Mouse (Mus musculus) cerebellum, adult 2 months (tissue): ENCODE measurements around the gene Snx15. TPM values are rescaled to one million over a fixed set of nuclear protein-coding genes. Genes with fewer than 3 reads are reported as not detected.

Experiments
- DNase-seq, 2 experiments: peaks; one replicate each; pipeline ENCODE4 v3.0.0; 2021
- H3K27ac ChIP-seq: fragments of 200-500 bp; 2 replicates; pipeline ENCODE4 v1.5.1; 2012; ENCODE audit warnings: low read length, control low read depth, inconsistent platforms; ENCODE audit not compliant: insufficient read depth
- H3K27me3 ChIP-seq: fragments of 200-500 bp; 2 replicates; pipeline ENCODE4 v1.6.1; 2012; ENCODE audit warnings: inconsistent platforms, mild to moderate bottlenecking, low read length, moderate library complexity; ENCODE audit not compliant: control insufficient read depth, insufficient read depth
- H3K4me1 ChIP-seq: fragments of 200-500 bp; 2 replicates; pipeline ENCODE4 v1.6.1; 2011; ENCODE audit warnings: low read length; ENCODE audit not compliant: control insufficient read depth, insufficient read depth
- H3K4me3 ChIP-seq: fragments of 200-500 bp; replicated peaks from 2 replicates; pipeline ENCODE3; 2011; ENCODE audit warnings: mild to moderate bottlenecking, low read depth, low read length, control low read depth; ENCODE audit not compliant: insufficient read depth
- CTCF ChIP-seq: fragments of 200-500 bp; IDR thresholded peaks from 2 replicates; pipeline ENCODE4 v1.5.1; 2011; ENCODE audit warnings: low read depth, mild to moderate bottlenecking, control low read depth, low read length, moderate library complexity, borderline replicate concordance; ENCODE audit not compliant: insufficient read depth
- POLR2A ChIP-seq: fragments of 200-500 bp; IDR thresholded peaks from 2 replicates; pipeline ENCODE4 v1.6.1; 2011; ENCODE audit warnings: low read length, control low read depth, borderline replicate concordance; ENCODE audit not compliant: insufficient read depth
- WGBS: fragments of 180-500 bp; shearing (Covaris S2); methylation state at CpG from one replicate; pipeline ENCODE4 v1.1.7; 2018; 5-methylcytosine and 5-hydroxymethylcytosine counted together
- polyA plus RNA-seq: library from polyadenylated mRNA; depleted of rRNA; stranded (reverse); fragments of >200 nt; gene quantifications from 2 replicates; pipeline ENCODE4 v1.2.3, GENCODE M21; 2012

Snx15 gene
- polyA plus RNA-seq, 1 experiment, result 67.9 TPM

GRCm38 (mm10) chr19:6126789-6127580 lies 1.1 kb downstream of the Snx15 start:
- no peak for TF ChIP-seq CTCF
- no peak for TF ChIP-seq POLR2A
- 69% methylated on average over 10 of the region's 10 CpGs for WGBS
- 0 out of 2 replicates have a peak overlapping the region, but pooled peaks have one; percentile 17 for H3K27ac ChIP-seq
- peak overlapping the region; percentile 62 for H3K4me3 ChIP-seq
- H3K27me3 ChIP-seq, result no peaks in the 10 kb centered on the region
- no peak for DNase-seq
- H3K4me1 ChIP-seq, result no peaks in the 10 kb centered on the region; the same call in 1 of the 2 replicates

DNA sequence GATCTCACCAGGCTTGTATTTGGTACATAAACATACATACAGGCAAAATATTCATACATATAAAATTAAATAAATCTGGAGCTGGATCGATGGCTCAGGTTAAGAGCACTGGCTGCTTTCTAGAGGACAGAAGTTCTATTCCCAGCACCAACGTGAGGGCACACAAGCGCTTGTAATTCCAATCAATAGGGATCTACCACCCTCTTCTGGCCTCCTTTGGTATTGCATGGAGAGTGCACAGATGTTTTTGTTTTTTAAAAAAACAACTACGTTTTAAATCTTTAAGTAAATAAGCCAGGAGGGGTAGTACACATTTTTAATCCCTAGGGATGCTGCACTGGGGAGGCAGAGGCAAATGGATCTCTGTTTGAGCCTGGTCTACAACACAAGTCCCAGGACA lies 1.8 kb downstream of the Snx15 start:
- no peak overlapping the region for H3K27ac ChIP-seq
- TF ChIP-seq CTCF, result peak; percentile 54; the same call in 1 of the 2 replicates
- TF ChIP-seq POLR2A, result no peak
- no peaks in the 10 kb centered on the region for H3K27me3 ChIP-seq
- 24% methylated on average over 4 of the region's 4 CpGs for WGBS
- no peak overlapping the region for H3K4me3 ChIP-seq
- no peaks in the 10 kb centered on the region; the same call in 1 of the 2 replicates for H3K4me1 ChIP-seq
- DNase-seq, result peak in 1 of 2 experiments; percentile 47

GRCm38 (mm10) chr19:6124898-6125297 lies 3.2 kb downstream of the Snx15 start:
- H3K27ac ChIP-seq, result no peak overlapping the region
- no peak for DNase-seq
- H3K4me3 ChIP-seq, result no peak overlapping the region
- TF ChIP-seq POLR2A, result no peak
- 49% methylated on average over 2 of the region's 2 CpGs for WGBS
- no peaks in the 10 kb centered on the region; the same call in 1 of the 2 replicates for H3K4me1 ChIP-seq
- H3K27me3 ChIP-seq, result no peaks in the 10 kb centered on the region

DNA sequence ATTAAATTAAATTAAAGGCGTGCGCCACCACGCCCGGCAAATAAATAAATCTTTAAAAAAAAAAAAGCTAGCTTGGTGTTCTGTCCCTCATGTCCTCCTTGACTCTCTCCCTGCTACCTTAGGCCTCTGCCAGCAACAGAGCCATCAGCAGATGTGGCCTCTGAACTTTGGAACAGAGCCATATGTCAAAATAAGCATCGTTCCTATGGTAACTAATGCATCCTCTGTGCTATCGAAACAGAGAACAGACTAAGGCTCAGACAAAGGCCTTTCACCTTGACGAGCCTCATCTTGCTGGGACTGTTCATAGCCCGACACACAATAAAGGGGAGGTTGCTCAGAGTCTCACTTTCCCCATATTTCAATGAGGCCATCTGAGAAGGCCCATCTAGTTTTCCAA lies 4.8 kb downstream of the Snx15 start:
- Histone ChIP-seq H3K4me3 (no peak overlapping the region), H3K27me3 (no peaks in the 10 kb centered on the region), H3K27ac (no peak overlapping the region), H3K4me1 (no peaks in the 10 kb centered on the region; the same call in 1 of the 2 replicates)
- TF ChIP-seq CTCF (no peak), POLR2A (no peak)
- WGBS, result 30% methylated on average over 8 of the region's 8 CpGs
- no peak for DNase-seq

GRCm38 (mm10) chr19:6121761-6122160 lies 6.3 kb downstream of the Snx15 start:
- DNase-seq, result no peak
- Histone ChIP-seq H3K4me1 (peaks cover under 1% of the 10 kb centered on the region; the same call in 1 of the 2 replicates), H3K27me3 (no peaks in the 10 kb centered on the region), H3K27ac (no peak overlapping the region), H3K4me3 (no peak overlapping the region)
- TF ChIP-seq CTCF (no peak), POLR2A (no peak)
- WGBS, result 57% methylated on average over 19 of the region's 19 CpGs

DNA sequence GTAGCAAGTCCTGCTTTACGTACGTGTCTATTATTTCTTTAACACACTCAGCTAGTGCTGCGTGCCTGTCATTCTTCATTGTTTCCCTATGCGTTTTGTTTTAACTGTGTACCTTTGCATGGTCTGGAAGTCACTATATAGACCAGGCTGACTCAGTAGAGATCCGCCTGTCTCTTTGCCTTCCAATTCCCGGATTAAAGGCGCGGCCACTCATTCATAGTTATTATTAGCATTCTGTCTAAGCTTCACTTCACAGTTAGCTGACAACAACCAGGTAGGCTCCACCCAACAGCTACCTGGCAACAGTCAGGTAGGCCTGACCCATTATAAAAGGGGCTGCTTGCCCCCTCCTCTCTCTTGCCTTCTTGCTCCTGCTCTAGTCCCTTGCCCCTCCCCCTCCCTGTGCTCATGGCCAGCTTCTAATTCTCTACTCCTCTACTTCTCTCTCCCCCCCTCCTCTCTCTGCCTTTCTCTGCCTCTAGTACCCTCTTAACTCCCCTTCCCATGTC lies 9.4 kb downstream of the Snx15 start:
- DNase-seq, result no peak
- peaks cover 10% of the 10 kb centered on the region for H3K4me1 ChIP-seq
- WGBS, result under 1% methylated on average over 8 of the region's 8 CpGs
- peak overlapping the region; percentile 63 for H3K4me3 ChIP-seq
- no peaks in the 10 kb centered on the region for H3K27me3 ChIP-seq
- no peak for TF ChIP-seq CTCF
- TF ChIP-seq POLR2A, result no peak
- peak overlapping the region; percentile 10; the same call in 1 of the 2 replicates for H3K27ac ChIP-seq

DNA sequence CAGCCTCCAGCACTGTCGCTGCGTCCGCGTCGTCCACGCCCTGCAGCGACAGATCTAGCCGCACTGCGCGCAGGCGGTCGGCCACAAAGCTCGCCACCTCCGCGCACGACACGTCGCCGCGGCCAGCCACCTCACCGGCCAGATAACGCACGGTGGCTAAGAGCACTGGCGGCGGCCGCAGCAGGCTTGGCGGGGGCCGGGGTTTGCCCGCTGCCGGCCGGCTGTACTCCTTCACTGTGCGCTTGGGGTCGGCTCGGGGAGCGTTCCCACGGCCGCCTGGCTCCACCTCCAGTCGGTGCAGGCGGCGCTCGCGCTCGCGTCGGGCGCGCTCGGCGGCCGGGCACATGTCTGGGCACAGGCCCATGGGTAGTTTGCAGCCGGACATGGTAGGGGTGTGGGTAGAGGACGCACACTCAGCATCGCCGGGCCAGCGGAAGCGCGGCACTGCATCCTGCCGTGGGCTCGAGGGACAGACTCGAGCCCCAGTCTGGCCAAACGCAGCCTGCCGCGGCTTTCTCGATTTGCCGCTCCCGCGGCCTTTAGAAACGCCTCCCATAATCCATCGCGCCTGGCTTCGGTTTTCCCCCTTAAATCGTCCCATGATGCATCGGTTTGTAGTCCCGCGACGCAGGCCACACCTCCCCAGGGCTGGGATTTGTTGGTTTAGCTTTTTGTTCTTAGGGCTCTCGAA lies 10.0 kb downstream of the Snx15 start, which contains the start of gene Sac3d1:
Gene Sac3d1, minus strand, starts transcription at position 665 of the 691 bp plus-strand sequence.
- Histone ChIP-seq H3K4me1 (peaks cover 10% of the 10 kb centered on the region), H3K27me3 (no peaks in the 10 kb centered on the region), H3K27ac (peak within 1 kb of the TSS; percentile 67), H3K4me3 (peak within 1 kb of the TSS; percentile 63)
- TF ChIP-seq CTCF (no peak), POLR2A (peak; percentile 40)
- DNase-seq, result peak; percentile 90 to 91
- under 1% methylated on average over 77 of the region's 77 CpGs for WGBS
